Mouse (Mus musculus): Measurements from ENCODE around the gene Atxn1. TPM values are rescaled to one million over a fixed set of nuclear protein-coding genes. Genes with fewer than 3 reads are reported as not detected.

The Atxn1 gene
- polyA plus RNA-seq, 1 experiment from 2014 or later: 1.7 TPM

DNA sequence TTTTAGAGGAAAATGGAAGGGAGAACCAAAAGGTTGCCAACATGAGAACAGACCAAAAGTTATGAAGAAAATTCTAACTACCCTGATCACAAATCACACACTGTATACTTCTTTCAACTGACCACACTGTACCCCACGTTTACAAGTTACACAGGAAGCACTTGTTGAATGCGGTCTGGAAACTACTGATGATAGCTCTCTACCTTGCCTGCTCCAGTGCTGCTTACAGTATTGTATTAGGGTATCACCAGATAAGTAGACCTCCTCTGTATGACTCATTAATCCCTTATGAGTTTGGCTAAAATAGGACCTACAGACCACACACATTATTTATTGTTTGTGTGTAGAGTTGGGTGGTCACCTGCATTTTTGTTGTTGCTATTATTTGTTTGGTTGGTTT is 113.1 kb downstream of the Atxn1 start:
- Histone ChIP-seq H3K4me3 (no peak overlapping the region), H3K4me2 (no peak overlapping the region), H3K4me1 (peaks cover 87% of the 10 kb centered on the region), H3K27ac (peak overlapping the region; percentile 27; the same call in 1 of the 2 replicates), H3K9me3 (replicated peaks) (no peaks in the 10 kb centered on the region), H3K36me3 (no peaks in the 10 kb centered on the region), H3K9ac (no peak overlapping the region), H3K27me3 (replicated peaks) (no peaks in the 10 kb centered on the region)
- WGBS (ENCODE audit: insufficient replicate concordance): 45% methylated on average over 2 of the region's 2 CpGs
- no peak for ATAC-seq

DNA sequence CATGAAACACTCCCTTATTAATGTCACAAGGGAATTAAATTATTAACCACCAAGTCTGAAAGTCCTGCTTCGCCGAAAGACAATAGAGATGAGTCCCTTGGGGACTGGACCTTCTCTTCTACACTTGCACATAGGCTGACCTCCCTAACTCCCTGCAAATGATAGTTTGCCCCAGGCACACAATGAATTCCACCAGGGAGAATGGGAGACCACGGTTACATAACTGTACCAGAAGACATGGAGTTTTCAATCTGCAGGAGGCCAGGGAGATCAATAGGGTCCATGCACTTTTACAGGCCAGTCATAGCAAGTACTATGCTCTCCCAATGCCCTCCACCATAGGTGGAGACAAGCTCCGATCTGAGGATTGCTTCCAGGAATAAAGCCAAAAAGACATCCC is 113.7 kb downstream of the Atxn1 start:
- no peak overlapping the region for H3K4me3 ChIP-seq
- no peaks in the 10 kb centered on the region for H3K36me3 ChIP-seq
- no peak overlapping the region for H3K9ac ChIP-seq
- no peak for ATAC-seq
- peaks cover 82% of the 10 kb centered on the region for H3K4me1 ChIP-seq
- no peak overlapping the region for H3K4me2 ChIP-seq
- H3K9me3 ChIP-seq (replicated peaks): no peaks in the 10 kb centered on the region
- peak overlapping the region; percentile 27; the same call in 1 of the 2 replicates for H3K27ac ChIP-seq
- no peaks in the 10 kb centered on the region for H3K27me3 ChIP-seq (replicated peaks)
- 86% methylated on average over 4 of the region's 4 CpGs for WGBS (ENCODE audit: insufficient replicate concordance)

DNA sequence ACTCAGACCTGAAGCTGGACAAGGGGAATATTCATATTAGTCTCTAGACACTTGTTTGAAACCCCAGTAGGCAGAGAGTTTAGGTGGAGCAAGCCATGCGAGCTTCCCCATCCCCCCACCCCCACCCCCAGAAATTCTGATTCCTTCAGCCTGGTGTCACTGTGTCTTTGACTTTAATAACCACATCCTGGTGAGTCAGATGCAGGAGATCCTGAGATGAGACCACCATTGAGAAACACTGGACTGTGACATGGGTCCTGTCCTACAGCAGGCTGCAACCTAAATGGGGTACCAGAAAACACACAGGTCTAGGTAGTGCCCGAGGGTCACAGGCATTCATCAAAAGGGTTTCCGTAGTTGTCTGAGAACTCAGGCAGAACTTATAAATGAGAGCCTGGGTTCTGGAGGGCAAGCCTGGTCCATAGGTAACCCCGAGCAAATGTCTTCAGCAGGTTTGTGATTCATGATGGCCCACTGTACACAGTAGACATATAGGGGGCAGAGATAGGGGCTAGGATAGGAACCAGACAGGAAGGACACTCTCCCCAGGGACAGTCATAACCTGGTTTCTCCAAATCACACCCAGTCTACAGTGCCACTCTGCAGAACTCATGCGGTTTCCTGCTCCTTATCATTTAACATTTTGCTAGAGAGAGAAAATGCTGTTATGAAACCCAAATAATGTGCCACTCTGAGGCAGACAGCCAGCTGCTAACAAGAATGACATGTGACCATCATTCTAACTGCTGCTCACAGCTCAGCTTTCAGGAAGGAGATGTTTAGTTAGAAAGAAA is 114.4 kb downstream of the Atxn1 start:
- Histone ChIP-seq H3K9ac (no peak overlapping the region), H3K4me3 (no peak overlapping the region), H3K27ac (peak overlapping the region; percentile 91), H3K27me3 (replicated peaks) (no peaks in the 10 kb centered on the region), H3K36me3 (no peaks in the 10 kb centered on the region), H3K9me3 (replicated peaks) (no peaks in the 10 kb centered on the region), H3K4me2 (peak overlapping the region; percentile 58), H3K4me1 (peaks cover 77% of the 10 kb centered on the region)
- WGBS (ENCODE audit: insufficient replicate concordance): 29% methylated on average over 5 of the region's 5 CpGs
- no peak for ATAC-seq

DNA sequence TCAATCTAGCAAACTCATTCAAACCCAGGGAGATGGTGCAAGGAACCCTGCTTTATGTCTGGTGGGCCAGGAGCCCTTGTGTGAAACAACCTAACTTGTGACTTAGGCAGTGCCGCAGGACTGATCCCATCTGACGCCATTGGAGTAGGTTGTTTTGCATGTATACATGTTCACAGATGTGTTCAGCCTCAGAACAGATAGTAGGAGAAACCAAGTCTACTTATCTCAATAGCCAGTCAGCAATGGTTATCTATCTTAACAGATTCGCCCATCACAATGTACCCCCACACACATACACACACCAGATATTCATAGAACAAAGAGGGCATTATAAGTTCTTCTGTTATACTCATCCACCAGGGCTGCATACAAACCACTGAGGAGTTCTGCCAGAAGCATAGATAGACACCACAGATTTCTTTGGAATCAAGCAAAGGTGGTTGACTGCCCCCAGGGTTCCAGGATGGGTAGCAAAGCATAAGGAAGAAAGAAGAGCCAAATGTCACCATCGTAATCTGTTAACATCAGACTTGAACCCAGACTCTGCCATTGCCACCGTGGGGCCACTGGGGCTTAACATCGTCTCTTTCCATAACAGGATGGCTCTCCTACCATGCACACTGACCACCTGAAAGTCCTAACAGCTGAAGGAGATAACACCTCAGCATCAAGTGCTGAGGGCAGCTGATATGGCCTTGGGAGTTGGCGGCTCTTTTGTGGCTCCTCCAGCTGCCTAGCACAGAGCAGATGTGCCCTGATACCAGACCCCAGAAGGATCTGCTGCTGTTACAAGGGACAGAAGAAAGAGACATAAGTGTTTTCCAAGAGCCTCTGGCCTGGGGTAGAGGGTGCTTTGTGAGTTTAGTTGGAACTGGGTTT is 115.4 kb downstream of the Atxn1 start:
- Histone ChIP-seq H3K27me3 (replicated peaks) (no peaks in the 10 kb centered on the region), H3K27ac (peak overlapping the region; percentile 91), H3K4me1 (peaks cover 69% of the 10 kb centered on the region), H3K36me3 (no peaks in the 10 kb centered on the region), H3K9me3 (replicated peaks) (no peaks in the 10 kb centered on the region), H3K9ac (peak overlapping the region; percentile 31; the same call in 1 of the 2 replicates), H3K4me3 (peak overlapping the region; percentile 9), H3K4me2 (peak overlapping the region; percentile 58)
- peak; percentile 93 for ATAC-seq
- WGBS (ENCODE audit: insufficient replicate concordance): 18% methylated on average over 7 of the region's 7 CpGs

DNA sequence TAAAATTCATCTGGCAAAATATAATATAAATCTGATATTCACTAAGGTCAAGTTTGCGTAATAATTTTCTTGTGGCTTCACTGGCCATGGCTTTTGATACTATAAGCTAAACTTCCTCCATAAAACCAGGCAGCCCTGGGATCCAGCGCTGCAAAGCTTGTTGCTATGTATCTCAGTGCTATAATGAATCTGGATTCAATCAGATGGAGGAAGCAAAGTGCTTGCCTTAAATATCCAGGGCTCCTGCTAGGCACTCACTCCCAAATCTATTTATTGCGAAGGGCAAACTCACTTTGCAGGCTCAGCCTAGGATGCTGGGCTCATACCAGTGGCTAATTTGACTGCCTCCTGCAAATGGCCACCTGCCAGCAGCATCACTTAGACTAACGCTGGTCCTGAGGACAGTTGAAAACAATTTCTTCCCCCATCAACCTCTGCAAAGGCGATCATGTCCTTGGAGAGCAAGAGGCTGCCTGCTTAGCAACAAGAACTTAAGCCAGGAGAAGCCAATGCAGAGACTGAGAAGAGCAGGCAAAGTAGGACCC is 122.2 kb downstream of the Atxn1 start:
- no peak overlapping the region for H3K9ac ChIP-seq
- no peak for ATAC-seq
- H3K4me1 ChIP-seq: peaks cover 3% of the 10 kb centered on the region; the same call in 1 of the 2 replicates
- no peak overlapping the region for H3K4me2 ChIP-seq
- H3K9me3 ChIP-seq (replicated peaks): no peaks in the 10 kb centered on the region
- WGBS (ENCODE audit: insufficient replicate concordance): 81% methylated on average over 5 of the region's 5 CpGs
- H3K36me3 ChIP-seq: no peaks in the 10 kb centered on the region
- no peak overlapping the region for H3K27ac ChIP-seq
- no peak overlapping the region for H3K4me3 ChIP-seq
- no peaks in the 10 kb centered on the region for H3K27me3 ChIP-seq (replicated peaks)

DNA sequence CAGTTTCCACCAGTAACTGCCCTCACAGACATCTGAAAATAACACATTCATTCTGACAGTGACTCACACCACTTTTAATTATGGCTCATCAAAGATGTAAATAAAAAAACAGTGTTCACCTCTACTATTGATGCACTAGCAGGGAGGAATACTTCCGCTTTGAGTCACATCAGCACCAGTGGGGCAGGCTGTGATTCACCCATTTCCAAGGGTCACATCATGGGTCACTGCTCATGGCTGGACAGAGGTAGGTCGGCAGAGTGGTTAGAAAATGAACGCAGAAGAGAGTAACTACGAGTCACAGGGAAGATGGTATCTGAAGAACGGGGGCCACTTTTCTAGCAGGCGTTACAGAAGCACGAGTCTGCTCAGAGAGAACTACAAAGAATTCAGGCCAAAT is 124.9 kb downstream of the Atxn1 start:
- ATAC-seq: no peak
- Histone ChIP-seq H3K4me1 (no peaks in the 10 kb centered on the region), H3K4me2 (no peak overlapping the region), H3K27ac (no peak overlapping the region), H3K9ac (no peak overlapping the region), H3K27me3 (replicated peaks) (no peaks in the 10 kb centered on the region), H3K9me3 (replicated peaks) (no peaks in the 10 kb centered on the region), H3K36me3 (peaks cover 2% of the 10 kb centered on the region), H3K4me3 (no peak overlapping the region)
- 58% methylated on average over 7 of the region's 7 CpGs for WGBS (ENCODE audit: insufficient replicate concordance)

DNA sequence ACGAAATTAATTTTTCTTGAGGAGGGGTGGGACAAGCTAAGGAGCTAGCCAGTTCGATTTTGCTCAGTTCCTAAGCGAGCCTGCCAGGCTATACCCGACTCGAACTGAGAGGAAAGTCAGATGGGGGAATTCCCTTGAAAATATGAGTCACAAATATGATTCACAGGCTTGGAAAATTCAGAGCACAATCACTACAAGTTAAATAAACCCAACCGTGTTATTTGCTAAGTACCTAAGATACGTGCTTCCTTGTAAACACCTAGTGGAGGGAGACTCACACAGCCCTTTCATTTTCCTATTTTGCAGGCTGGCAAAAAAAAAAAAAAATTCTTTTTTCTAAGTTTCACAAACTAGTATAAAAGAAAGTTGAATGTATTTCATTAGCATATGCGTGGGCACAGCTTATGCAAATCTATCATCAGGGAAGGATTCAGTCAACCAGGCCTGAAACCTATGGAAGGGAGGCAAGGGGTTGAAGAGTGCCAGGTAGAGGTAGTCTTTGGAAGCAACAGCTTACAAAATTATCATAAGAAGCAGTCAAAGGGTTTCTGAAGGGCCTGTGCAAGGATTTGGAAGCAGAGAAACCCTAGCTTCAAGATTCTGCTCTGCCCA is 127.1 kb downstream of the Atxn1 start:
- ATAC-seq: no peak
- WGBS (ENCODE audit: insufficient replicate concordance): 82% methylated on average over 8 of the region's 8 CpGs
- Histone ChIP-seq H3K27me3 (replicated peaks) (no peaks in the 10 kb centered on the region), H3K9ac (no peak overlapping the region), H3K27ac (no peak overlapping the region), H3K9me3 (replicated peaks) (no peaks in the 10 kb centered on the region), H3K36me3 (peaks cover 9% of the 10 kb centered on the region), H3K4me3 (no peak overlapping the region), H3K4me2 (no peak overlapping the region), H3K4me1 (no peaks in the 10 kb centered on the region)

DNA sequence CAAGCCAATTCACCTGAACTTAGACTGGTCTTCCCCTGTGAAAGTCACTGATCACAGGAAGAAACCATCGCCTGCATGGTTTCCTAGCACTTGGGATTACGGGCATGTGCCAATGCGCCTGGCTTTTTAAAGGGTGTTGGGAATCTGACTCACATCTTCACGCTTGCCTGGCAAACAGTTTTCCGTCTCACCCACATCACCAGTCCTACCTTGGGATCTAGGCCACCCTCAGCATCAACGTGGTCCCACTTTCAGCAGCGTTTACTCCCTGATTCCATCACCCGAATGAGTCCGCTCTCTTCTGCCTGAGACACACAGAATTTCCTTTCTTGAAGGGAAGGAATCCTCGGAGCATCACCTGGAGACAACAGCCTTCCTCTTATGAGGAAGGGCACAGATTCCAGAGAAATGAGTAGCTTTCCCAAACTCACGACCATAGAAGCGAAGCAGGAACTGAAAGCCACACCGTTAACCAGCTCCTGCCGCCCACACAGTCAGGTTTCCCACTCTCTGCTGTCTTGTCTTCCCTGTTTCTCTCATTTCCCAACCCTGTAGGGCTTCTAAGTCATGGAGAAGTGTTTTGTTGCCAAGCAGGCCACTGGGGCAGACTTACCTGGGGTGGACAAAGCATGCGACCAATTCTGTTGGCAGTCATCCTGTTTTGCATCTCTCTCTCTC is 128.3 kb downstream of the Atxn1 start:
- WGBS (ENCODE audit: insufficient replicate concordance): 82% methylated on average over 15 of the region's 15 CpGs
- Histone ChIP-seq H3K4me2 (no peak overlapping the region), H3K9me3 (replicated peaks) (no peaks in the 10 kb centered on the region), H3K9ac (no peak overlapping the region), H3K27ac (no peak overlapping the region), H3K4me3 (no peak overlapping the region), H3K27me3 (replicated peaks) (no peaks in the 10 kb centered on the region), H3K4me1 (no peaks in the 10 kb centered on the region), H3K36me3 (peaks cover 9% of the 10 kb centered on the region)
- no peak for ATAC-seq

DNA sequence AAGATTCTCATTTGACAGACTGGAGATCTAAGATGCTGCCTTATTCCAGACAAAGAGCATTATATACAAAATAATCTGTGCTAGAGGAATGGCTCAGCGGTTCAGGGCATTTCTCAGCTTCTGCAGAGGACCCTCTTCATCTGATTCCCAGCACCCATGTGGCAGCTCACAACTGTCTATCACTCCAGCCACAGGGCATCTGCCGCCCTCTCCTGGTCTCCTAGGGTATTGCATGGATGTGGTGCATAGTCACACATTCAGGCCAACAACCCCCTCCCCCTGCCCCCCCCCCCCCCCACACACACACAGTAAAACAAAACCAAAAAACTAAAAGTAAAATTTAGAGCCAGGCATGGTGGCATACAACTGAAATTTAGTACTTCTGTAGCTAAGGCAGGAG is 130.5 kb downstream of the Atxn1 start:
- Histone ChIP-seq H3K4me1 (no peaks in the 10 kb centered on the region), H3K9ac (no peak overlapping the region), H3K9me3 (replicated peaks) (no peaks in the 10 kb centered on the region), H3K27me3 (replicated peaks) (no peaks in the 10 kb centered on the region), H3K36me3 (peaks cover 9% of the 10 kb centered on the region), H3K4me3 (no peak overlapping the region), H3K27ac (no peak overlapping the region), H3K4me2 (no peak overlapping the region)
- 64% methylated on average over 2 of the region's 2 CpGs for WGBS (ENCODE audit: insufficient replicate concordance)
- ATAC-seq: no peak

DNA sequence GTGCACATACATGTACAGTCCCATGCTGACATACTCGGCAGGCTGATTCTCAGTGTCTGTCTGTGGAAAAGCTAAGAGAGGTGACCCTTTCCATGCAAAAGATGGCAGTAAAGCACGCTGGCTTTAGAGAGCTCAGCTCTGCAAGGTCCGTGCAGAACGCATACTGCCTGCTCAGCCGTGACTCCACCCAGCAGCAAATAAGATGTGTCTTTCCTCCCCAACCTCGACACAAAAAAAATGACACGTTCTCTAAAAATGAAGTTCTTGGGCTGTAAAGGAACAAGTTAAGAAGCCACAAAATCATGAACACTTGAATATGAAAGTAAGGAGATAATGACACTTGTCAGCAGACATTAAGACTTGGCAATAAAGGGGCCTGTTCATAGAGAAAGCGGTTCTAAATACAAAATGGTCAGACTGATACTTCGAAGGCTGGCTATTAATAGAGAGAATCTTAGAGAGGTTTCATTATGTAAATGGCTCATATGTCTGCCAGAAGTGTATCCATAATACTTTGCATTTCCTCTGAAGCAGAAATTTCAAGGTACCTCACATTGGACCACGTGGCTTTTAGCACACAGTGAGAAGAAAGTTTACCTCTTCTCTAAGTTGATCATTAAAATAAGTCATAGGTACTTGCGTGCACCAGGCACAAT is 132.0 kb downstream of the Atxn1 start:
- Histone ChIP-seq H3K27ac (no peak overlapping the region), H3K36me3 (peaks cover 9% of the 10 kb centered on the region), H3K4me1 (no peaks in the 10 kb centered on the region), H3K4me3 (no peak overlapping the region), H3K27me3 (replicated peaks) (no peaks in the 10 kb centered on the region), H3K9me3 (replicated peaks) (no peaks in the 10 kb centered on the region), H3K9ac (no peak overlapping the region), H3K4me2 (no peak overlapping the region)
- ATAC-seq: no peak
- WGBS (ENCODE audit: insufficient replicate concordance): 84% methylated on average over 11 of the region's 11 CpGs

DNA sequence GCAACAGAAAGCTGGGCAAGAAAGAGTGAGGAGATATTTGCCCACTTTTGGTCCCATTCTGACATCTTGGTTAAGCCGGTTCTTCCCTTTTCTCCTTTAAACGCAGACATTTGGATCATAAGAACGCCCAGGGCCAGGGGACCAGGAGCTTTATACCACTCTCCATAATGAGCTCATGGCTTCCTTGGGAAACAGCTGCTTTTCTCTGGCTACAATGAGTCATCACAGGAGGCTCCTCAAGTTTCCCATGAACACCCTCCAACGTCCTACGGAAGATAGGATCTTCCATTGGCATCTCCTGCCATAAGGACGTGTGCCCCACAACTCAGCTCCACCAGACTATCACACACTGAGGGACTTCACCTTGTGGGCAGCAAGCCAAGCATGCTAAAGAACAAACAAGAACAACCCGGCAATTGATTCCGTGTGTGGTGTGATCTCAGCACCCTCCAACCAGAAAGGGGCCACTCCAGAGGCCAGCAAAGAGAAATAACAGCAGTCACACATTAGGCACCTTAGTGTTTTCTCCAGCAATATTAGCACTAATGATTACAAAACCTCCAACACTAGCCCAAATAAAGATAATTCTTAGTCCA is 135.4 kb downstream of the Atxn1 start:
- no peaks in the 10 kb centered on the region for H3K27me3 ChIP-seq (replicated peaks)
- H3K4me1 ChIP-seq: no peaks in the 10 kb centered on the region
- H3K27ac ChIP-seq: no peak overlapping the region
- WGBS (ENCODE audit: insufficient replicate concordance): 77% methylated on average over 8 of the region's 8 CpGs
- H3K36me3 ChIP-seq: peaks cover 3% of the 10 kb centered on the region; the same call in 1 of the 2 replicates
- H3K9me3 ChIP-seq (replicated peaks): no peaks in the 10 kb centered on the region
- no peak overlapping the region for H3K4me3 ChIP-seq
- ATAC-seq: no peak
- H3K9ac ChIP-seq: no peak overlapping the region
- no peak overlapping the region for H3K4me2 ChIP-seq
